Mouse (Mus musculus) olfactory bulb, adult 2 months (tissue): Measurements from ENCODE around the gene Wdr62.
"Not testable (repeated sequence)": the region's sequence is repeated elsewhere in the genome, so short reads cannot be mapped to it uniquely, and the experiment has no call there.

Experiments
- CTCF ChIP-seq: fragments of 200-500 bp; IDR thresholded peaks from 2 replicates; pipeline ENCODE4 v1.5.1; 2012; ENCODE audit warnings: low read depth, mild to moderate bottlenecking, low read length, moderate library complexity; ENCODE audit not compliant: insufficient read depth
- POLR2A ChIP-seq: fragments of 200-500 bp; IDR thresholded peaks from 2 replicates; pipeline ENCODE4 v1.6.1; 2012; ENCODE audit warnings: mild to moderate bottlenecking, low read depth, low read length, moderate library complexity; ENCODE audit not compliant: insufficient read depth

DNA sequence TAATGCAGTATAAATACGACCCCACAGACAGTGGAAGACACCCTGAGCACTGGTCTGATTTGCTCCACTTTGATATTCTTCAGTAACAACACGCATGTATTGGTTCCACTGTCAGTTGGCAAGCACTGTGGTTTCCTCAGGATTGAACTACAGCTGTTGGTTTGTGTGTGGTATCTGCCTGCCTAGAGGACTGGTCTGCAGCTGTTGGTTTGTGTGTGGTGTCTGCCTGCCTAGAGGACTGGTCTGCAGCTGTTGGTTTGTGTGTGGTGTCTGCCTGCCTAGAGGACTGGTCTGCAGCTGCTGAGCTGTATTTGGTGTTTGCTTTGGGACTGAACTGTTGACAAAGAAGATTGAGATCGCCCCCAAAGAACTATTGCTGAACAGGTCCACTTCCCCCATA is 42.8 kb downstream of the Wdr62 start:
- TF ChIP-seq CTCF, POLR2A: not testable (repeated sequence)
